Mouse (Mus musculus) splenic B cell, adult 2 months (primary cell): ENCODE data around the gene Mrpl10.

Experiments
- DNase-seq: peaks from one replicate; pipeline ENCODE4 v3.0.0-alpha.2; 2011; ENCODE audit warnings: low read depth, low spot score
- H3K27me3 ChIP-seq: 2 replicates; pipeline ENCODE4 v1.6.1; 2012; ENCODE audit warnings: mild to moderate bottlenecking, low read length, moderate library complexity, mixed read lengths; ENCODE audit not compliant: control insufficient read depth, poor library complexity, insufficient read depth, severe bottlenecking
- H3K36me3 ChIP-seq: 2 replicates; pipeline ENCODE4 v1.6.1; 2012; ENCODE audit warnings: mild to moderate bottlenecking, low read length, moderate library complexity, mixed read lengths; ENCODE audit not compliant: control insufficient read depth, poor library complexity, insufficient read depth, severe bottlenecking

Gene Mrpl10

GRCm38 (mm10) chr11:97045861-97046260 lies 4.5 kb downstream of the Mrpl10 start:
- Histone ChIP-seq H3K27me3 (no peaks in the 10 kb centered on the region), H3K36me3 (no peaks in the 10 kb centered on the region)
- peak; percentile 67 for DNase-seq

GRCm38 (mm10) chr11:97048090-97048650 lies 6.8 kb downstream of the Mrpl10 start:
- no peaks in the 10 kb centered on the region for H3K27me3 ChIP-seq
- no peak for DNase-seq

GRCm38 (mm10) chr11:97049492-97050085 lies 8.2 kb downstream of the Mrpl10 start:
- DNase-seq, result no peak
- H3K27me3 ChIP-seq, result no peaks in the 10 kb centered on the region
- H3K36me3 ChIP-seq, result peaks cover 5% of the 10 kb centered on the region; the same call in 1 of the 2 replicates

More at GRCm38 (mm10) chr11:97048090-97048650, 6.8 kb downstream of the Mrpl10 start:
- 0 out of 2 replicates have a peak, but pooled peaks cover 3% of the 10 kb centered on the region for H3K36me3 ChIP-seq

- peaks cover 7% of the 10 kb centered on the region; the same call in 1 of the 2 replicates for H3K36me3 ChIP-seq
- no peaks in the 10 kb centered on the region for H3K27me3 ChIP-seq
- DNase-seq, result peak; percentile 69
Measured at GRCm38 (mm10) chr11:97050216-97050943, 9.0 kb downstream of the Mrpl10 start, which contains the start of gene Osbpl7. Gene Osbpl7, plus strand, starts transcription at chr11:97050628.

- Histone ChIP-seq H3K36me3 (peaks cover 10% of the 10 kb centered on the region; the same call in 1 of the 2 replicates), H3K27me3 (no peaks in the 10 kb centered on the region)
- no peak for DNase-seq
Measured at GRCm38 (mm10) chr11:97050944-97051586, 9.7 kb downstream of the Mrpl10 start.

- H3K27me3 ChIP-seq, result no peaks in the 10 kb centered on the region
- DNase-seq, result peak; percentile 52
Measured at GRCm38 (mm10) chr11:97052219-97052646, 10.9 kb downstream of the Mrpl10 start.

GRCm38 (mm10) chr11:97063274-97063920 lies 22.0 kb downstream of the Mrpl10 start:
- Histone ChIP-seq H3K36me3 (peaks cover 12% of the 10 kb centered on the region), H3K27me3 (no peaks in the 10 kb centered on the region)
- DNase-seq, result no peak

More at GRCm38 (mm10) chr11:97052219-97052646, 10.9 kb downstream of the Mrpl10 start:
- H3K36me3 ChIP-seq, result peaks cover 12% of the 10 kb centered on the region; the same call in 1 of the 2 replicates

- H3K27me3 ChIP-seq, result no peaks in the 10 kb centered on the region
- peak; percentile 18 for DNase-seq
- H3K36me3 ChIP-seq, result peaks cover 9% of the 10 kb centered on the region
Measured at GRCm38 (mm10) chr11:97063921-97064295, 22.5 kb downstream of the Mrpl10 start.

GRCm38 (mm10) chr11:97065538-97066295 lies 24.4 kb downstream of the Mrpl10 start:
- Histone ChIP-seq H3K36me3 (no peaks in the 10 kb centered on the region), H3K27me3 (no peaks in the 10 kb centered on the region)
- no peak for DNase-seq

- Histone ChIP-seq H3K36me3 (no peaks in the 10 kb centered on the region), H3K27me3 (no peaks in the 10 kb centered on the region)
- DNase-seq, result no peak
Measured at GRCm38 (mm10) chr11:97066656-97067360, 25.4 kb downstream of the Mrpl10 start.

GRCm38 (mm10) chr11:97069333-97069732 lies 28.0 kb downstream of the Mrpl10 start:
- Histone ChIP-seq H3K36me3 (no peaks in the 10 kb centered on the region), H3K27me3 (no peaks in the 10 kb centered on the region)
- no peak for DNase-seq

GRCm38 (mm10) chr11:97069770-97070169 lies 28.4 kb downstream of the Mrpl10 start:
- no peaks in the 10 kb centered on the region for H3K36me3 ChIP-seq
- DNase-seq, result no peak
- no peaks in the 10 kb centered on the region for H3K27me3 ChIP-seq

GRCm38 (mm10) chr11:97071129-97071528 lies 29.8 kb downstream of the Mrpl10 start:
- DNase-seq, result no peak

More at GRCm38 (mm10) chr11:97071129-97071528, 29.8 kb downstream of the Mrpl10 start:
- no peaks in the 10 kb centered on the region for H3K27me3 ChIP-seq
- H3K36me3 ChIP-seq, result no peaks in the 10 kb centered on the region
